ENCODE assay signal across 12 mouse cellular contexts in the genomic region with DNA sequence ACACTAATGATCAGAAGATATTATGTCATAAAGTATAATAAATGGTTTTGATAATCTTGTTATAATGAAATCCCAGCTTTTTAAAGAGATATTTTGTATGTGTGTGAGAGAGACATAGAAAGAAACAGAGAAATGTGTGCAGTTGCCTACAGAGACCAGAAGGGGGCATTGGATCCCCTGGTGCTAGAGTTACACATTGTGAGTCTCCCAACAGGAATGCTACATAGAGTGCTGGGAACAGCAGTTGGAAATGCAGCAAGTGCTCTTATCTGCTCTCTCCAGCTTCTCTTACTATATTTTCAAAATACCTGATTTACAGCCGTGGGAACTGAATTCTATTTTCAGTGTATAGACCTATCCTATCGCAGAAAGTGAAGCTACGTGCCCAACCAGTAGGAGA.
DNase-seq lines count a peak whose midpoint lies in the region; ATAC-seq and TF ChIP-seq lines count a peak whose summit lies in the region.
"Had no signal": no experiment of that assay in that cellular context is flagged by ENCODE, and none has a peak within 500 bp of the region (broad histone marks: within the 10 kb centered on the region; RNA-seq: fewer than 3 reads in every experiment).

No protein-coding gene starts in this region.

- no peak for TF ChIP-seq EP300 in CH12.LX (IDR thresholded peaks at IDR 0.05; ENCODE audit: low read length)

- no peaks in the 10 kb centered on the region for H3K4me1 ChIP-seq in liver, adult 2 months (ENCODE audit: control insufficient read depth, insufficient read depth, low read length)
- no peaks in the 10 kb centered on the region for H3K4me1 ChIP-seq in liver, embryonic 11.5 days (replicated peaks; ENCODE audit: control insufficient read depth, insufficient read depth, low read length)
- no peaks in the 10 kb centered on the region; a peak in 1 of 4 replicates for H3K4me1 ChIP-seq in CH12.LX (ENCODE audit: control insufficient read depth in 1 of 2, insufficient read depth in 2 of 2)

- ATAC-seq in liver, embryonic 11.5 days (replicated peaks; ENCODE audit: low FRiP score) = no peak
- ATAC-seq in megakaryocyte progenitor cell, adult 5-6 weeks (replicated peaks; ENCODE audit: poor library complexity) = peak; percentile 76
- ATAC-seq: intestine, embryonic 16.5 days had no signal

- in situ Hi-C loops in CH12.LX (cut with MboI; ENCODE audit: low pct_ligation_motif_present, low pct_unique_long_range_greater_than_20kb, low sequenced_read_pairs) = no loop called here

- TF ChIP-seq POLR2A in liver, adult 2 months (IDR thresholded peaks at IDR 0.05; ENCODE audit: extremely low read depth, insufficient read depth, low read length) = no peak
- no peak for TF ChIP-seq POLR2A in CH12.LX (IDR thresholded peaks at IDR 0.05; ENCODE audit: low read depth, low read length)

- peak; percentile 70 for TF ChIP-seq RAD21 in CH12.LX (IDR thresholded peaks at IDR 0.05; ENCODE audit: low read depth, low read length)

- no peaks in the 10 kb centered on the region for H3K79me2 ChIP-seq in liver, adult 2 months (ENCODE audit: control insufficient read depth, insufficient read depth, low read length)
- no peaks in the 10 kb centered on the region for H3K79me2 ChIP-seq in CH12.LX (replicated peaks; ENCODE audit: control insufficient read depth, extremely low read depth, insufficient read depth, poor library complexity, severe bottlenecking)

- no peak overlapping the region for H3K4me2 ChIP-seq in liver, embryonic 11.5 days
- H3K4me2 ChIP-seq in CH12.LX (ENCODE audit: insufficient read depth, low read depth, poor library complexity, severe bottlenecking) = no peak overlapping the region
- H3K4me2 ChIP-seq: limb, embryonic 15.5 days had no signal

- WGBS in liver, adult 2 months = 93% methylated on average over 3 of the region's 3 CpGs
- 91% methylated on average over 3 of the region's 3 CpGs for WGBS in liver, embryonic 11.5 days

- H3K27ac ChIP-seq in liver, adult 2 months (replicated peaks; ENCODE audit: insufficient read depth, low read depth, low read length) = no peak overlapping the region
- no peak overlapping the region for H3K27ac ChIP-seq in liver, embryonic 11.5 days (ENCODE audit: low read depth, low read length)
- H3K27ac ChIP-seq in CH12.LX (ENCODE audit: insufficient read depth, low read depth) = no peak overlapping the region
- H3K27ac ChIP-seq: limb, embryonic 15.5 days; macrophage had no signal

- dilution Hi-C loops in CH12.LX (cut with MboI; ENCODE audit: extremely low pct_ligation_motif_present, extremely low pct_unique_long_range_greater_than_20kb, low sequenced_read_pairs) = no loop called here

- H3K27me3 ChIP-seq in liver, adult 2 months (ENCODE audit: control insufficient read depth, insufficient read depth, low read length) = no peaks in the 10 kb centered on the region
- no peaks in the 10 kb centered on the region for H3K27me3 ChIP-seq in liver, embryonic 11.5 days (replicated peaks; ENCODE audit: control insufficient read depth, insufficient read depth, low read length)
- H3K27me3 ChIP-seq in CH12.LX (replicated peaks) = no peaks in the 10 kb centered on the region
- H3K27me3 ChIP-seq: limb, embryonic 15.5 days had no signal

- H3K9ac ChIP-seq in liver, adult 2 months (ENCODE audit: low read depth, low read length) = no peak overlapping the region
- H3K9ac ChIP-seq in liver, embryonic 11.5 days (ENCODE audit: low read depth, low read length) = no peak overlapping the region
- H3K9ac ChIP-seq in CH12.LX (ENCODE audit: insufficient read depth, low read depth) = no peak overlapping the region
- H3K9ac ChIP-seq: limb, embryonic 15.5 days had no signal

- DNase-seq in liver, adult 2 months (ENCODE audit: extremely low read depth, low read depth, low spot score) = no peak
- no peak for DNase-seq in liver, embryonic 11.5 days (ENCODE audit: low spot score)
- DNase-seq in CH12.LX (ENCODE audit: extremely low read depth) = peak; percentile 21
- DNase-seq in NIH3T3 (ENCODE audit: low read depth) = peak; percentile 14
- DNase-seq in adrenal gland, postnatal 36 days = no peak
- no peak for DNase-seq in right cerebral cortex, postnatal 4 days
- DNase-seq: adrenal gland, adult 8-10 months; kidney, postnatal 4 days had no signal

- 0 out of 2 replicates have a peak, but pooled peaks have one; percentile 10 for TF ChIP-seq CTCF in liver, adult 2 months (IDR thresholded peaks at IDR 0.05; ENCODE audit: low read depth, low read length)
- TF ChIP-seq CTCF in CH12.LX (conservative IDR thresholded peaks at IDR 0.05 in 1 of 2, IDR thresholded peaks at IDR 0.05 in 1 of 2; ENCODE audit: low read depth in 2 of 2, low read length in 2 of 2) = peak; percentile 39 to 67; a peak in 3 of 4 replicates

- no peaks in the 10 kb centered on the region for H3K9me3 ChIP-seq in liver, embryonic 11.5 days (ENCODE audit: control insufficient read depth, low read length)
- H3K9me3 ChIP-seq in CH12.LX (replicated peaks; ENCODE audit: low read length) = no peaks in the 10 kb centered on the region
- H3K9me3 ChIP-seq: limb, embryonic 15.5 days had no signal

- no peak overlapping the region for H3K4me3 ChIP-seq in liver, adult 2 months (ENCODE audit: insufficient read depth, low read depth, low read length)
- no peak overlapping the region for H3K4me3 ChIP-seq in liver, embryonic 11.5 days (ENCODE audit: low read depth, low read length)
- no peak overlapping the region for H3K4me3 ChIP-seq in CH12.LX (replicated peaks in 1 of 3; ENCODE audit: low read depth in 2 of 3, low read length in 2 of 3, poor library complexity in 1 of 3)
- H3K4me3 ChIP-seq: limb, embryonic 15.5 days had no signal

- H3K36me3 ChIP-seq in liver, adult 2 months (ENCODE audit: control insufficient read depth, insufficient read depth, low read length) = no peaks in the 10 kb centered on the region
- H3K36me3 ChIP-seq in liver, embryonic 11.5 days (ENCODE audit: control insufficient read depth, insufficient read depth, low read length) = no peaks in the 10 kb centered on the region
- no peaks in the 10 kb centered on the region for H3K36me3 ChIP-seq in CH12.LX (replicated peaks in 1 of 2; ENCODE audit: control insufficient read depth in 1 of 2, insufficient read depth in 1 of 2, low read length in 1 of 2)
- H3K36me3 ChIP-seq: limb, embryonic 15.5 days had no signal

TF ChIP-seq in CH12.LX, 34 proteins besides CTCF, POLR2A, EP300 and RAD21:
- no peak for TF ChIP-seq HCFC1 (IDR thresholded peaks at IDR 0.05; ENCODE audit: low read depth, low read length)
- no peak for TF ChIP-seq IRF4 (IDR thresholded peaks at IDR 0.05; ENCODE audit: low read depth, low read length)
- peak; percentile 78 for TF ChIP-seq SMC3 (IDR thresholded peaks at IDR 0.05; ENCODE audit: low read depth, low read length)
- no peak for TF ChIP-seq POLR2AphosphoS2 (IDR thresholded peaks at IDR 0.05; ENCODE audit: low read depth, low read length)
- TF ChIP-seq MEF2A (IDR thresholded peaks at IDR 0.05; ENCODE audit: borderline replicate concordance, low read depth, low read length) = no peak
- TF ChIP-seq ZMIZ1 (IDR thresholded peaks at IDR 0.05; ENCODE audit: low read depth, low read length) = no peak

Comparison
In these comparisons a context has a peak if more than half of its experiments do, and no peak if none do; other contexts are left out.
1. DNase-seq: peak in CH12.LX (single experiment) and NIH3T3 (single experiment); none in liver, adult 2 months (single experiment), liver, embryonic 11.5 days (single experiment), adrenal gland, postnatal 36 days (0 of 2) and right cerebral cortex, postnatal 4 days (single experiment).